Mouse (Mus musculus) cerebellum, postnatal 36 days (tissue): ENCODE measurements around the gene Gins3.
A peak's percentile ranks its signal among the peaks of the same experiment; 100 is the strongest.
"Not testable (repeated sequence)": the region's sequence is repeated elsewhere in the genome, so short reads cannot be mapped to it uniquely, and the experiment has no call there.

Experiments used
- DNase-seq, 2 experiments: peaks; one replicate each; pipeline ENCODE4 v3.0.0; 2021 to 2022; ENCODE audit warnings: mixed read lengths in 2 of 2

The Gins3 gene

DNA sequence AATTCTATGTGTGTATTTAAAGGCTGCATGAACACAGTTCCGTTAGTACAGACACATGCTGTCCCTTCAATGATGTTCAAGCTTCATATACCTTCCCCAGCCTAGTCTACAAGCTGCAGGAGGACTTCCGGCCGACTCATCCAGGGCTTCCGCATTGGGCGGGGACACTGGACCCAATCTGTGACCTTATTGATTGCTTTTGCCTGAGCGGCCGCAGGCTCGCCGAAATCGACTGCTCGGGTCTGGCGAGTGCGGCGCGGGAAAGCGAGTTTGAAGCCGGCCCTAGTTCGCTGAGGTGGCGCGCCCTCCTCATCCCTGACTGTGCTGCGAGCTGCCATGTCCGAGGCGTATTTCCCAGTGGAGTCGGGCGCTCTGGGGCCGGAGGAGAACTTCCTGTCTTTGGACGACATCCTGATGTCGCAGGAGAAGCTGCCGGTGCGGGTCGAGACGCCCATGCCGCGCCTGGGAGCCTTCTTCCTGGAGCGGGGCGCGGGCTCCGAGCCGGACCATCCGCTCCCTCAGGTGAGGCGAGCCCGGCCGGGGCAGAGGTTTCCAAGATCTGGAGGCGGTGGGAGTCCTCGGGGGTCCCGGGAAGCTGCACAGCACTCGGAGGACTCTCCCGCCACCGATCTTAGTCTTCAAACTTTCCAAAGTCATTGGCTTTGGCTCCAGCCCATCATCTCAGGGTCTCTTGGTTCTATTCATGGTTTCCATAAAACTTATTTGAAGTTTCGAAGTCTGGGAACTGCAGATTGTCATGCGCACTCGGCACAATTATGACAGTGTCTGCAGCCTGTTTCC, at the start of gene Gins3:
Gene Gins3 (plus strand): TSS at position 192 of the 801 bp plus-strand sequence.
- peak; percentile 93 to 95 for DNase-seq

GRCm38 (mm10) chr8:95587339-95587738, 45.9 kb upstream of the Gins3 start:
- DNase-seq = no peak

DNA sequence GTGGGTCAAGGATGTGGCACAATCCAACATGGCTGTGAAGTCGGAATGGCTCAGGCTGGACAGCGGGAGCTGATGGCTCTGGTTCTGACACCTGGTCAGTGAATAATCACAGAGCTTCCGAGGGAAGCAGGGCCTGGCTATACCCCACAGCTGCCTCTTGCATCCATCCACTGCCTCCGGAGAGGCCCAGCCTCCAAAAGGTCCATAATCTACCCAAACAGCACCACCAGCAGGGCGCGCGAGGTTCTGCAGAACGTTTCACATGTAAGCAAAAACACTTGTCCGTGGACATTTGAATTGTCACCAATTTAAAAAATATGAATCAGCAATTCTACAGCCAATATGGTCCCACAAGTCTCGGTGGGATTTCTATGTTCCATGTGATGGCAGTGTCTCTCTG, 44.0 kb upstream of the Gins3 start:
- DNase-seq = no peak

DNA sequence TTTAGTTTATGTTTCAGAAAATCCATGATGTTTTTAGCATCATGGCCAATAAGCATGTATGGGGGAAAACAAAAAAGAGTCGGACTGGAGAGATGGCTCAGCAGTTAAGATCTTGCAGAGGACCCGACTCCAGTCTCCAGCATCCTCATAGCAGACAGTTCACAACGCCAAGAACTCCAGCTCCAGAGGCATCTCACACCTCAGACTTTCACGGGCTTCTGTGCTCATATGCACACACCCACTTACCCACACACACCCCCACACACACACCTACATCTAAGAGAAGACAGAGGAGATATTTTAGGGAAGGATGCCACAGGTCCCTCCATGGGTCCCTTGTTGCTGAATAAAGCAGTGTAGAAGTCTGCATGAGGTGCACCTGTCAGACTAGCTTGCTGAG, 42.7 kb upstream of the Gins3 start:
- DNase-seq = no peak

DNA sequence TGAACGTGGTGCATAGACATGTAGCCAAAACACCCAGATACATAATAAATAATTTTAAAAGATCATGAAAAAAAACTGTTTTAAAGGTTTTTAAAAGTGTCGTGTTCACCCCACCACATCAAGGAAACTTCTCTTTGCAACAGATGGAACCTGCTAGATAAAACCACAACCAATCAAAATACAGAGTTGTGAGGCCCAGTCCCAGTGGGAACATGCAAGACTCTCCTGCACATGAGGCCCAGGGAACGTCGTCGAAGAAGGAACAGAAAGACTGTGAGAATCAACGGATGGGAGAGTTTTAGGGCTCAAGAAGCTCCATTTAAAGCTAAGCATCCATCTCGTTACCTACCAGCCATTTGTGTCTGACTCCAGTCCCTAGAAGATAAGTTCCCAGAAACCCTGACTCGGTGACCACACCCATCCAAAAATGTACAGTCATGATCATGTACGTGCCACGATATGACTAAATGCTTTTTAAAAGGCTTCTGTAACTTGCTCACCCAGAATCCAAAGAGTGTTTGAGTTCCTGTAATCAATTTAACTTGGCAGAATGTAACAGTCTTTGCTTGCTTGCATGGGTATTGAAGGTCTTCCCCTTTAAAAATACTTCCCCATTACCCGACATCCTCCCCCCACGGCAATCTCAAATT, 41.0 kb upstream of the Gins3 start:
- no peak for DNase-seq

DNA sequence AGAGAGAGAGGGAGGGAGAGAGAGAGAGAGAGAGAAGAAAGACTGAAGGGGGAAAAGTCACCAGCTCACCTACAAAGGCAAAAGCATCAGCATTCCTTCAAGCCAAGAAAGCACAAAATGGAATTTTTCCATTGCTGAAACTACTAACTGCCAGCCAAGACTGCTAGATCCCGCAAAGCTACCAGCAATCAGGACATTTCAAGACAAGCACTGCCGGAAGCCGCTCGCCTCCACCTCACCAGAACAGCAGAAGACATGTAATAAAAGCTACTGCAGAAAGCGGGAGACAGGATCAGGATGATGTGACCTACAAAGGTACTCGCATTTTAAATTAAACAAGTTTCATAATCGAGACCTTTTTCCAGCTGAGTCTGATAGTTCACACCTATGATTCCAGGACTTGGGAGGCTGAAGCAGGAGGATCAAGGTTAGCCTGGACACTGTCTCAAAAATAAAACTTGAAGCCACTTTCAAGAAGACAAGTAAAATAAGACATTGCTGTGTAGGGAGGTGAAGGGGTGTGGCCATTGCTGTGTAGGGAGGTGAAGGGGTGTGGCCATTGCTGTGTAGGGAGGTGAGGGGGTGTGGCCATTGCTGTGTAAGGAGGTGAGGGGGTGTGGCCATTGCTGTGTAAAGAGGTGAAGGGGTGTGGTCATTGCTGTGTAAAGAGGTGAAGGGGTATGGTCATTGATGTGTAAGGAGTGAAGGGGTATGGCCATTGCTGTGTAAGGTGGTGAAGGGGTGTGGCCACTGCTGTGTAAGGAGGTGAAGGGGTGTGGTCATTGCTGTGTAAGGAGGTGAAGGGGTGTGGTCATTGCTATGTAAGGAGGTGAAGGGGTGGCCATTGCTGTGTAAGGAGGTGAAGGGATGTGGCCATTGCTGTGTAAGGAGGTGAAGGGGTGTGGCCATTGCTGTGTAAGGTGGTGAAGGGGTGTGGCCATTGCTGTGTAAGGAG, 39.5 kb upstream of the Gins3 start:
- no peak for DNase-seq

- no peak for DNase-seq
Observed at GRCm38 (mm10) chr8:95595131-95595530, 38.1 kb upstream of the Gins3 start.

GRCm38 (mm10) chr8:95596841-95597241, 36.4 kb upstream of the Gins3 start:
- no peak for DNase-seq

DNA sequence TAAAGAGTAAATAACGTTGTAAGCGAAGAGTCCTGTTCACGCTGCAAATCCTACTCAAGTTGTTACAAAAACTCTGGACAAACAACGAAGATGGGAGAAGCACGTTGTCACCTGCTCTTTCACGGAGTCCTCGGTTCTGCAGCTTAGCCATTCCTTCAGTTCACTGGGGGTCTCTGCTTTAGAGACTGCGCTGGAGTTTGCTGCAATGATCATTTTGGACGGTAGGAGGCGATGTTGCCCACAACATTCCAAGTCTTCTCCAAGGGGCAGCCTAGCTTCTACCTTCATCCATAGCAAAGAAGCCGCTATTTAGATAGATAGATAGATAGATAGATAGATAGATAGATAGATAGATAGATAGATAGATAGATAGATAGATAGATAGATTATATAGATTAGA, 33.4 kb upstream of the Gins3 start:
- peak; percentile 67 to 75 for DNase-seq

- no peak for DNase-seq
Observed at GRCm38 (mm10) chr8:95601306-95601705, 31.9 kb upstream of the Gins3 start.

DNA sequence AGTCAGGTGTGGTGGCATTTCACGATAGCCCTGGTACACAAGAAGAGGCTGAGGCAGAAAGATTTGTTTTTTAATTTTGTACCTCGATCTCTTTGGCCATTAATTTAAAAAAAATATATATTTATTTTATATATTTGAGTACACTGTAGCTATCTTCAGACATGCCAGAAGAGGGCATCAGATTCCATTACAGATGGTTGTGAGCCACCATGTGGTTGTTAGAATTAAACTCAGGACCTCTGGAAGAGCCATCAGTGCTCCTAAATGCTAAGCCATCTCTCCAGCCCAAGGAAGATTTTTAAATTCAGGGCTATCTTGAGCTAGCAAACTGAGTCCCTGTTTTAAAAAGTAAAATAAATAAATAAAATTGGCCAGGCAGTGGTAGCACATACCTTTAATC, 31.1 kb upstream of the Gins3 start:
- DNase-seq = no peak

DNA sequence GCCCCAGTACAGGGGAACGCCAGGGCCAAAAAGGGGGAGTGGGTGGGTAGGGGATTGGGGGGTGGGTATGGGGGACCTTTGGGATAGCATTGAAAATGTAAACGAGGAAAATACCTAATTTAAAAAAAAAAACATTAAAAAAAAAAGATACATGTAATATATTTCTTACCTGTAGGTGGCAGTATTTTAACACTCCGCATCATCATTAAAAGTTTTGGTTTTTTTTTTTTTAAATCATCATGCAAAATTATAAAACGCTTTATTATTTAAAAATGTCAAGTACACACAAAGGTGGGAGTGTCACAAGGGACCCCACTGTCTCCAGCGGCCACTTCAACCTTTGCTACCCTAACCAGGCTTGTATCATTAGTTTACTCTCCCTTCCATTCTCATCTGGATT, 26.7 kb upstream of the Gins3 start:
- not testable (repeated sequence) for DNase-seq

- no peak for DNase-seq
Observed at GRCm38 (mm10) chr8:95607210-95607609, 26.0 kb upstream of the Gins3 start.

DNA sequence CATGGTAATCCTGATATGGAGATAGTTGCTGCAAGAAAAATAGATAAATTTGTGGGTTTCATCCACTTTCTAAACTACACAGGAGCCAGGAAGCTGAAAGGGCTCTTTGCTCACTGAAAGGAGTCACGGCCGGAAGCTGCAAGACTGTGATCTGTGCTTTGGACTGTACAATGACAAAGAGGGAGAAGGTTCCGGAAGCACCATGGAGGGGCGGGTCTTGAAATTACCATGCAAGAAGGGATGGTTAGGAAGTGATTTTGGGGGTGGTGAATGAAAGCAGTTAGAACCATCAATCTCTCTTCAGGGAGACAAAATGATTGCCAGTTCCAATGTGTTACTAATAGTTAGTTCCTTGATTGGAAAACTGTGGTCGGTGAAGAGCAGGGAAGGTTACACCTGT, 23.8 kb upstream of the Gins3 start:
- no peak for DNase-seq

DNA sequence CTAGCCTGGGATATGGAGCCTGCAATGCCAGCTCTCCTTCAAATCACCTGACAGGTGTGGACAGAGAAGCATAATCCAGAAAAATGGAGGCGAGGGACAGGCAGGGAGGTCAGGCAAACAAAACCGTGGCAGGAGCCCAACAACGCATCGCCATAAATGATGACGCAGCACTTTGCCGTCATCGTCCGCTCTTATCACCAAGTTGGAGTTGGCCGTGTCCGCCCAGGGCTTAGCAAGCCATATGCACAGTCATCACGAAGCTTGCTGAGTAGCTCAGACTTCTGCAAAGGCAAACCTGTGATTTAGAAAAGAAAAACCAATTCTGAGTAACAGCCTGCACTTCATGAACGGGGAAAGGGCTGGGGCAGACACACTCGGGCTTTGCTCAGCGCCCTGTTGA, 22.5 kb upstream of the Gins3 start:
- DNase-seq = no peak

DNA sequence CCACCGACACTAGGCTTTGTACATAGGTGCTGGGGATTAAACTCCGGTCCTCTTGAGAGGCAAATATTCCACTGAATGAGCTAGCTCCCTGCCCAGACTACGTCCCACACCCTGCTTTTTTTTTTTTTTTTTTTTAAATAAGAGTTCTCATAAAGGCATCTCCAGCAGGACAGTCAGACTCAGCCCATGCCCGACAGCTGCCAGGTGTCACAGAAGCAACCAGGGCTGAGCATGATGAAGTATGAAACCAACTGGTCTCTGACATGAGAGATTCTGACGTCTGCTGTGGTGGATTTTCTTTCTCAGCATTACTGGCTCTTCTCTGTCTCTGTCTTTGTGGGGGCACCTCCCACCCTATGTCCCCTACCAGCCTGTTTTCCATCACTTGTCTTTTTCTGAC, 21.5 kb upstream of the Gins3 start:
- no peak for DNase-seq

- DNase-seq = no peak
Observed at GRCm38 (mm10) chr8:95616383-95616782, 16.9 kb upstream of the Gins3 start.

DNA sequence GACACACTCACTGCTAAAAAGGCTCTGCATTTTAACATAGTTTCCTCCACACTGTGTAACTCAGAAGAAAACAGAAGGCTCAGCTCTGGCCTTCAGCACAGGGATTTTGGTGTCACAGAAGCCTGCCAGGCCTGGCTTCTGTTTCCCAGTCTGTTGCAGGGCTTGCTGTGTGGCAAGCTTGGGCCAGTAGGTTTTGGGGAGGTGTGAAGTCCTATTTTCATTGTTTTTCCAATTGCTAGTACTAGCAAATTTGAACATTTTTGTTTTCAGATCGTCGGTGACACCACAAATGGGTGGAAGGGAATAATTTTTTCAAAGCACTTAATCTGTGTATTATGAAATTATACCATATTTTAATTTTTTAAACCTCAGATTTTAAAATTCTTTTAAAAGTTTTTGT, 13.2 kb upstream of the Gins3 start:
- DNase-seq = no peak

- no peak for DNase-seq
Observed at GRCm38 (mm10) chr8:95624833-95625232, 8.4 kb upstream of the Gins3 start.

DNA sequence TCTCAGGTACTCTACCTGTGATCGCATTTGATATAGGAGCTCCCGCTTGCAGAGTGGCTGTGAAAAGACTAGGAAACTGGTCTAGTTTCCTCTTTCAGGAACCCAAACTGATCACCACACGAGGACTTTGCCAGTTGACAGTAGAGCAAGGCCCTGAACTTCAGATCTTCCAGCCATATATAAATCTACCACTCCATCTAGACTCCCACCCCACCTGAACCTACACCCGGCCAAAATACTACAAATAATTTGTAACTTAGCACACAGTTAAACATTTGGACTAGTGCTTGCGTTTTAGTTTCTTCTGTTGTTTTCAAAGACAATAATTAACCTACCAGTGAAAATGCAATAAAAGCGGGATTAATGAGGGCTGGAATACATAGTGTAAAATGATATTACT, 413 bp upstream of the Gins3 start:
- DNase-seq = no peak

GRCm38 (mm10) chr8:95634063-95634340, 749 bp downstream of the Gins3 start:
- DNase-seq = peak in 1 of 2 experiments; percentile 4

DNA sequence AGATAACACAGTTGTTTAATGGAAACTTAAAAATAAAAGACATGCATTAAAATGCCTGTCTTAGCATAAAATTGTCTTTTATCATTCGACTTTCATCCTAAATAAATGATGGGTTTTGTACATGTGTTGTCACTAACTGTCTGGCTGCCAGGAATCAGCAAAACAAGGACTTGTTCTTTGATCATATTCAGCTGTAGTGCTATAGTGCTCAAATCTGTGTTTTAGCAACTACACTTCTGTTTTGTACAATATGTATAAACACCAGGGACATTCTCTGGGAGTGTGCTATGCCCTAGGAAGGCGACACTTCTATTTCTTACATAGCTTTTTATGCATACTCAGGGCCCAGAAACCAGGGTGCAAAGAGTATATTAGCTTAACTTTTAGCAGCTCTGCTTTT, 11.7 kb downstream of the Gins3 start:
- DNase-seq = no peak

DNA sequence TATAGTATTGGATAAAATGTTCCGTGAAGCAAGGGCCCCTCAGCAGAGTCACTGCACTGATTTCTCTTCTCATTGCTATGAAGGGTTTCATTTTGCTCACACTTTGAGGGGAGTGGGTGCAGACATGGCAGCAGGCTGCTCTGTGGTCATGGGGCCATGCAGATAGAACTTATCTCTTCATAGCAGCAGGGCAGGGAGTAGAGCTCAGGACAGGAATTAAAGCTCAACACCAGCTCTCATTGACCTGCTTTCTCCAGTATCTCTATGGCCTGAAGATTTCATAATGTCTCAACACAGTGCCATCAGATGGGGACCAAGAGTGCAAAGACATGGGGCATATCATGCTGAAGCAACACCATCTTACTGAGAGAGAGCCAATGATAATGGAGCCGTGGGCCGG, 15.0 kb downstream of the Gins3 start:
- DNase-seq = no peak

DNA sequence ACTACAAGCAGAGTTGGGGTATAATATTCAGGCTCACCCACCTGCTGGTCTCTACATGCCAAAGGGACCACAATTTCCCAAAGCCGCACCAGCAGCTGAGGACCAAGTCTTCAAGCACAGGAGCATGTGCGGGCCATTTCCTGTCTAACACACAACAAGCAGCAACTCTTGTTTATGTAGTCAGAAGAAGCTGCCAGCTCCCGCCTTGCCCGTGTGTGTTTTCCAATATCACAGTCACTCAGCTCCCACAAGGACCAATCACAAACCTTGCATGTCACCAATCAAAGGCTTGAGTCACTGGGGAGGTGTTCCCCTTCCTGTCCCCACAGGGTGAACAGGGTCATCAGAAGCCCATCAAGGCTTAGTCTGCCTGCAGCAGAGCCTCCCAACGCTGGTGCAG, 20.1 kb downstream of the Gins3 start:
- no peak for DNase-seq
